Mouse (Mus musculus): ENCODE data around the gene Pamr1.

Pamr1 gene

GRCm38 (mm10) chr2:102661052-102661451, 111.2 kb downstream of the Pamr1 start:
- no peak for DNase-seq (ENCODE audit: low spot score)

GRCm38 (mm10) chr2:102662911-102663310, 113.1 kb downstream of the Pamr1 start:
- DNase-seq (ENCODE audit: low spot score): no peak

- no peak for DNase-seq (ENCODE audit: low spot score)
Measured at GRCm38 (mm10) chr2:102663339-102663738, 113.5 kb downstream of the Pamr1 start.

GRCm38 (mm10) chr2:102663865-102664264, 114.1 kb downstream of the Pamr1 start:
- DNase-seq (ENCODE audit: low spot score): no peak

GRCm38 (mm10) chr2:102667981-102668380, 118.2 kb downstream of the Pamr1 start:
- no peak for DNase-seq (ENCODE audit: low spot score)

- no peak for DNase-seq (ENCODE audit: low spot score)
Measured at GRCm38 (mm10) chr2:102669580-102669979, 119.8 kb downstream of the Pamr1 start.

- DNase-seq (ENCODE audit: low spot score): no peak
Measured at GRCm38 (mm10) chr2:102674582-102674981, 124.8 kb downstream of the Pamr1 start.

GRCm38 (mm10) chr2:102675275-102675674, 125.5 kb downstream of the Pamr1 start:
- DNase-seq (ENCODE audit: low spot score): peak; percentile 11

- no peak for DNase-seq (ENCODE audit: low spot score)
Measured at GRCm38 (mm10) chr2:102676716-102677312, 127.0 kb downstream of the Pamr1 start.

GRCm38 (mm10) chr2:102677400-102677799, 127.6 kb downstream of the Pamr1 start:
- DNase-seq (ENCODE audit: low spot score): no peak

GRCm38 (mm10) chr2:102681351-102681750, 131.5 kb downstream of the Pamr1 start:
- DNase-seq (ENCODE audit: low spot score): no peak

GRCm38 (mm10) chr2:102682168-102682567, 132.4 kb downstream of the Pamr1 start:
- no peak for DNase-seq (ENCODE audit: low spot score)

- no peak for DNase-seq (ENCODE audit: low spot score)
Measured at GRCm38 (mm10) chr2:102685371-102686107, 135.7 kb downstream of the Pamr1 start.

- DNase-seq (ENCODE audit: low spot score): no peak
Measured at GRCm38 (mm10) chr2:102686108-102686450, 136.3 kb downstream of the Pamr1 start.

Measured in yolk sac, embryonic 10.5 days (tissue).